Mouse (Mus musculus): ENCODE results near the gene Casc3. TPM values are rescaled to one million over a fixed set of nuclear protein-coding genes. Genes with fewer than 3 reads are reported as not detected.
"Not testable (repeated sequence)": the region's sequence is repeated elsewhere in the genome, so short reads cannot be mapped to it uniquely, and the experiment has no call there.

Casc3 gene
- total RNA-seq, 2 experiments from 2014 or later: 57.0 to 58.4 TPM

DNA sequence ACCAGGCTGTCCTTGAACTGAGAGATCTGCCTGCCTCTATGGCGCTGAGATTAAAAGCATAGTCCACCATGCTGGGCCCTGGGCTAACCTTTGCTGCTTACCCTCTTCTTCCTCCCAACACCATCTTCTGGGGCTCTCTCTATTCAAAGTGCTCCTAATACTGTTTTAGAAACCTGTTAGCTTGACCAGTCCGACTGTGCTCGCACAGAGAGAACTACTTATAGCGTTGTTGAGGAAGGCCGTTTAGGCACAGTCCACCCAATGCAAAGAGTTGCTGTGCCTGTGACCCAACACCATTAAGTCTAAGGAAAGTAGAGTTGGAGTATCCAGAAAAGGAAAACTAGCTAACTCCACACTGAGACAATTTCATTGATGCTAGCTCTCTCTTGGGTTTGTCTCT is 16.6 kb upstream of the Casc3 start:
- no peak for DNase-seq (ENCODE audit: low spot score in 2 of 2)

DNA sequence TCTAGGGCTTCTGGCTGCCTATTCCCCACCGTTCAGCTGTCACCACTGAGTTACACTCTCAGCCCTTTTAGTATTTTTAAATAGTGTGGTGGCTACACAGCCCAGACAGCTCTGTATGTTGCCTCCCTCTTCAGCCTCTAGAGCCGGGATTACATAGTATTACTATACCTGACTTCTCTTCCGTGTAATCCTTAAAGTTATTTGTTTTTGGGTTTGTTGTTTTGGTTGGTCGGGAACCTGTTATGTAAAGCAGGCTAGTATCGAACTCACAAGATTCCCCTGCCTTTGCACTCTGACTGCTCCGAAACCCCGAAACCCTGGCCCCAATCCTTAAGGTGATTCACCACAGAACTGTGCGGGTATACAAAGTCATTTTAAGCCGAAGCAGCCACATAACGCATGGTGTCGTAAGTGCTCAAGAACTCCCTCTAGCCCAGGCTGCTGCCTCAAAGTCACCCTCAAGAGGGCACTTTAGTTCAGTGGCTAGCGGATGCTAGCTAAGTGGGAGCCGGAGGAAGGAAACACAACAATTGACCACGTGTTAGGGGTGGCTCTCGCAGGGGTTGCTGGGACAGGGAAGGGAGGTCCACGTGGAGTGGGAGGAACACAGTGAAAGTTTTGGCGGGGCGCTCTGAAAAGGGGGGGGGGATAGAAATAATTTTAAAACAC is 16.0 kb upstream of the Casc3 start:
- DNase-seq (ENCODE audit: low spot score in 2 of 2): peak; percentile 81 to 86

DNA sequence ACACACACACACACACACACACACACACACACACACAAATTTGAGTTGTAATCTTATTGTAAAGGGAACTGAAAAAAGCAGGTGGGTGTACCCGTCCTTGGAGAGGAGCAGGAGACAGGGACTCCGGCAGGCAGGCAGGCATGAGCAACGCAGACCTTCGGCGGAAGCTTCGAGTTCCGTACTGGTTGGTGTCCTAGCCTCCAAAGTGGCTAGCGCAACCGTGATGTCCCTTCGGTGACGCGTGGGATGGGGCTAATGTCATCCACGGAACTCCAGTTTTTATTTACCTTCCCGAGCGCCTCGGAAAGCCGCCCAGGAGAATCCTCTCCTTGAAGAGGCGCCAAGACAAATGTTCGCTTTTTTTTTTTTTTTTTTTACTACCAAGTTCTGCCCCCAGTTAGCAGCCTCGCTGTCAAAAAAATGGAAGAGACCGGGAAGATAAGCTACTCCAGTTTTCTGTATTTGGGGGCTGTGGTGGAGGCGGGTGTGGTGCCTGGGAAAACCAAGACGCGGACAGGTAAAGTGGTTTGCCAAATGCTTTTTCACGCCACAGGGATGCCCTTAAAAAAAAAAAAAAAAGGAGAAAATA is 15.4 kb upstream of the Casc3 start:
- no peak for DNase-seq (ENCODE audit: low spot score in 2 of 2)

GRCm38 (mm10) chr11:98789824-98790223 is 14.9 kb upstream of the Casc3 start:
- DNase-seq (ENCODE audit: low spot score in 2 of 2): no peak

DNA sequence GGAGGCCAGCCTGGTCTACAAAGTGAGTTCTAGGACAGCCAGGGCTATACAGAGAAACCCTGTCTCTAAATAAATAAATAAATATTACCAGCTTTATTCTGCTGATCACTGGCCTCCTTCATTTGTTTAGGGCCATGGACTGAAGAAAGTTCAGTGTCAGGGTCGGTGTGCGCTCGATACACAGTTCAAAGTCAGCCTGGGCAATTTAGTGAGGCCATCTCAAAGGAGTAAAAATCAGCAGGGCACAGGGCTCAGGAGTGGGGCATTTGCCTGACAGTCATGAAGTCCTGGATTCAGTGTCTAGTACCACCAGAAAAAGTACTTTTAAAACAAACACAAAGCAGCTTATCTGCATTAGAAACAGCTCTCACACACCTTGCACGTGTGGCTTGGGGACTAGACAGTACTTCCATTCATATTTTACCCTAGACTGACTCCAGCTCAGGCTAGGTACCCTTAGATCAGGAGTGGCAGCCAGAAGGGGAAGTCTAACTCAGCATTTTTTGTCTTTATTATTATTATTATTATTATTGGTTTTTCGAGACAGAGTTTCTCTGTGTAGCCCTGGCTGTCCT is 14.0 kb upstream of the Casc3 start:
- no peak for DNase-seq (ENCODE audit: low spot score in 2 of 2)

GRCm38 (mm10) chr11:98791448-98791847 is 13.3 kb upstream of the Casc3 start:
- DNase-seq (ENCODE audit: low spot score in 2 of 2): no peak

GRCm38 (mm10) chr11:98792081-98792480 is 12.6 kb upstream of the Casc3 start:
- DNase-seq (ENCODE audit: low spot score in 2 of 2): no peak

- DNase-seq (ENCODE audit: low spot score in 2 of 2): peak in 1 of 2 experiments; percentile 67
Observed at GRCm38 (mm10) chr11:98794469-98795014, 10.2 kb upstream of the Casc3 start.

DNA sequence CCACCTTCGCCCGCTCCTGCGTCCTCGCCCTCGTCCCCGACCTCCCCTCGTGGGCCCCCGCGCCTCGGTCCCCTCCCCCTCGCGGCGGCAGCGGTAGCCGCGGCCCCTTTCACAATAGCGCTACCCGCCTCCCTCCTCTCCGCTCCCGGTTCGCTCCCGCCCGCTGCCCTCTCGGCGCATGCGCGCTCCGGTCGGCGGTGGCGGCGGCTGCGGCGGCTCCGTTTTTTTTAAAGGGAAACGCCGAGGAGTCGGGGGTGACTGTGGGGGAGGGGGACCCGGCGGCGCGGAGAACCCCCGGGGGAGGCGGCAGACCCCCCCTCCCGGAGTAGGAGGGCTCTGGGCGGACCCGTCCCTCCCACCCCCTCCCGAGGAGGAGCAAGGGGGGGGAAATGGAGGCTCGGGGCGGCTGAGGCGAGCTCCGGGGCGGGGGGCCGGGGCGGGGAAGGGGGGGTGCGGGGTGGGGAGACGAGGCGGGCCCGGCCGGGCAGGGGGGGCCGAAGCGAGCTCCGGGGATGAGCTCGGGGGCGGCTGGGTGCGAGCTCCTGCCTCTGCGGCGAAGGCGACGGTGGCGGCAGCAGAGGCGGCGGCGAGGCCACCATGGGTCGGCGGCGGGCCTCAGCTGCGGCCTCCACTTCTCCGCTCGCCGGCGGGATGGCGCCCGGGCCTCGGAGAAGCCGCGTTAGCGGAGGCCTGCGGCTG is 9.5 kb upstream of the Casc3 start, which contains the start of gene Msl1:
Msl1 (plus strand) TSS at position 502 of the 699 bp plus-strand sequence.
- peak; percentile 82 to 88 for DNase-seq (ENCODE audit: low spot score in 2 of 2)

DNA sequence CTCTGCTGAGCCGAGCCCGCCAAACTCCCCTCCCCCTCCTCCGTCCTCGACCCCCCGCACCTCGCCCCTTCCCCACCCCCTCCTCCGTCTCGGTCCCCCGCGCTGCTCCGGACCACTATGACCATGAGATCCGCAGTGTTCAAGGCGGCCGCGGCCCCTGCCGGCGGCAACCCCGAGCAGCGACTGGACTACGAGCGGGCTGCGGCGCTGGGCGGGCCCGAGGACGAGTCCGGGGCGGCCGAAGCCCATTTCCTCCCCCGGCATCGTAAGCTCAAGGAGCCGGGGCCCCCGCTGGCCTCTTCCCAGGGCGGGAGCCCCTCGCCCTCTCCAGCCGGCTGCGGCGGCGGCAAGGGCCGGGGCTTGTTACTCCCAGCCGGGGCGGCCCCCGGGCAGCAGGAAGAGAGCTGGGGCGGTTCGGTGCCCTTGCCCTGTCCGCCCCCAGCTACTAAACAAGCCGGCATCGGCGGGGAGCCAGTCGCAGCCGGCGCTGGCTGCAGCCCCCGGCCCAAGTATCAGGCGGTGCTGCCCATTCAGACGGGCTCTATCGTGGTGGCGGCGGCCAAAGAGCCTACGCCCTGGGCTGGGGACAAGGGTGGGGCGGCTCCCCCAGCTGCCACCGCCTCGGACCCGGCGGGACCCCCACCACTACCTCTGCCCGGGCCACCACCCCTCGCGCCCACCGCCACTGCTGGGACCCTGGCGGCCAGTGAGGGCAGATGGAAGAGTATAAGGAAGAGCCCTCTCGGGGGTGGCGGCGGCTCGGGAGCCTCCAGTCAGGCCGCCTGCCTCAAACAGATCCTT is 8.8 kb upstream of the Casc3 start:
- no peak for DNase-seq (ENCODE audit: low spot score in 2 of 2)

- peak; percentile 72 to 79 for DNase-seq (ENCODE audit: low spot score in 2 of 2)
Observed at GRCm38 (mm10) chr11:98796515-98797216, 8.0 kb upstream of the Casc3 start.

GRCm38 (mm10) chr11:98797306-98797705 is 7.4 kb upstream of the Casc3 start:
- DNase-seq (ENCODE audit: low spot score in 2 of 2): no peak

GRCm38 (mm10) chr11:98797909-98798308 is 6.8 kb upstream of the Casc3 start:
- DNase-seq (ENCODE audit: low spot score in 2 of 2): no peak

DNA sequence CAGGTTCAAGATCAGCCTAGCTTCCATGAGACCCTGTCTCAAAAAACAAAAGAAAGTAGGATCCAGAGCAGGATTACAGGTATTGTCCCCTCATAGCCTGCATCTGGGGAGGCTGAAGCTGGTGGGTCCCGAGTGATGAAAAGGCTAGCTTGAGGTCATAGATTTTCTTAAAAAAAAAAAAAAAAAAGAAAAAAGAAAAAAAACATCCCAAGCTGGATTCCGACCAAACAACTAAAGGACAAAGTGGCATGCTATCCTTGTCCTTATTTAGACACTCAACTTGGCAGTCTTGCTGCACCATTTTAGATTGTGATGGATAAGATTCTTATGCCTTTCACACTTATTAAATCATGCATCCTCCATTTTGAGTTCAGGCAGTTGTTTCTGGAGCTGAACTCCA is 3.7 kb downstream of the Casc3 start:
- no peak for DNase-seq (ENCODE audit: low spot score in 2 of 2)

DNA sequence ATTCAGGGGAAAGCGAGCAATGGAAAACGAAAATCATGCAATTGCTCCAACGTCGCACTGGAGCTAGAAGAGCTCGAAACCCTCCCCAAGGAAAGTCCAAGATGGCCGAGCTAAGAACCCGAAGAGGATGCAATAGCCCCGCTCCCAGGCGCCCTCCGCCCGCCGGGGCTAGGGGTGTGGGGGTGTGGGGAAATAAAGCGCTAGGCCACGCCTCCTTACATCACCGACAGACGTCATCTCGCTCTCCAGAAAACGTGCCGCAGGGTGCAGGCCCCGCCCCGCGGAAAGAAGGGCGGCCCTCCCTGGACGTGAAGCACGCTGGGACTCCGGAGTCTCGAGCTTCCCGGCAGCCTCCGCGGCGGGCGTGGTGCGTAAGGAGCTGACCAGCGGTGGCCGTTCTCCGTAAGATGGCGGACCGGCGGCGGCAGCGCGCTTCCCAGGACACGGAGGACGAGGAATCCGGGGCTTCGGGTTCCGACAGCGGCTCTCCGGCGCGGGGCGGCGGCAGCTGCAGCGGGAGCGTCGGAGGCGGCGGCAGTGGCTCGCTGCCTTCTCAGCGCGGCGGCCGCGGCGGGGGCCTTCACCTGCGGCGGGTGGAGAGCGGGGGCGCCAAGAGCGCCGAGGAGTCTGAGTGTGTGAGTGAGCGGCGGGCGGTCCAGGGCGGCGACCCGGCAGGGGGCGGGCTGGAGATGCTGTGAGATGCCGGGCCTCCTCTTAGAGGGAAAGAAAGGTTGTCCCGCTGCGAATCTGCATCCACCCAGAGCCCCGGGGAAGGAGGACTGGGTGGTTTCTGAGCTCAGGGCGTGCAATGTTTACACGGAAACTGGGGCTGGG is 5.0 kb downstream of the Casc3 start:
- DNase-seq (ENCODE audit: low spot score in 2 of 2): peak; percentile 99

DNA sequence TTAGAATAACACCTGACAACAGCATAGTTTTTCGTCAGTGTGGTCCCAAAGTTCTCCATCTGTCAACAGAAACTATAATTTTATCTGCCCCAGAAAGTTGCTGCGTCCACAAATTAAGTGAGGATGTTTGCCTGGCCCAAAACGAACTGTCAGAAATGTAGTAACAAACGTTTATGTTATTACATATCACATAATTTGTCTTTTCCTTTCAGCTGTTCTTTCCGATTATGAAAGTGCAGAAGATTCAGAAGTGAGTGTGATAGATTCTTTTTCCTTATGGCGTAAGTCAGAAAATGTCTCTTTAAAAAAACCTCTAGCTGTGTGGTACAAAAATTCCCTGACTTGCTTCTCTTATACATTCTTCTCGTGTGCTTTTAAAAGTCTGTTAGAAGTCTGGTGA is 6.0 kb downstream of the Casc3 start:
- no peak for DNase-seq (ENCODE audit: low spot score in 2 of 2)

DNA sequence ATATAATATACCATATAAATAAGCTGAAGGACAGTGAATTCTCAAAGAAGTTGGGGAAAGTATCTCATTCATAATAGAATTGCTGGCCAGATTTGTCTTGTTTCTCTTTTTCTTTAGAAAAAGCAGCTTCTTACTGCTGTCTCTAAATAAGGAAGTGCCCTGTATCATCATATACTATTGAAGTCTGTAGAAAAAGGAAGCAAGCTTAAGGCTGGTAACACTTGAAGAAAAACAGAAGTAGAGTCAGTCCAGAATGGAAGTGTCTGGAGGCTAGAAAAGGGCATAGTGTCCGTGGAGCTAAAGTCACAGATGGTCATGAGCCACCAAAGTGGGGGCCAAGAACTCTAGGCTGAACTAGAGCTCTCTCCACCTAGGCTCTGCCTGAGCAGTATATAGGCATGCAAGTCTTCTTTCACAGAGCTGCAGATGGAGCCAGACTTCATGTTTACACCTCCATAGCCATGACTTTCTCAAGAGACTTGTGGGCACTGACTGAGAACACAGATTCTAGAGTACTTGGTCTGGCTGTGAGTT is 12.1 kb downstream of the Casc3 start:
- DNase-seq (ENCODE audit: low spot score in 2 of 2): no peak

GRCm38 (mm10) chr11:98820968-98821367 is 16.3 kb downstream of the Casc3 start:
- no peak for DNase-seq (ENCODE audit: low spot score in 2 of 2)

DNA sequence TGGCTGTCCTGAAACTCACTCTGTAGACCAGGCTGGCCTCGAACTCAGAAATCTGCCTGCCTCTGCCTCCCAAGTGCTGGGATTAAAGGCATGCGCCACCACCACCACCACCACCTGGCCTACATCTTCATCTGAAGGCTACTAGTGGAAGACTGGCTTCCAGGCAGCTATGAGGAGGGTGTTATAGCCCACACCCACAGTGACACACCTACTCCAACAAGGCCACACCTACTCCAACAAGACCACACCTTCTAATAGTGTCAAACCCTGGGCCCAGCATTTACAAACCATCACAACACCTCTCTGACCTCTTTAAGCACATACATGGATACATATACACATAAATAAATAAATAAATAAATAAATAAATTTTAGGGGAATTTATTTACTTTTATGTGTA is 21.4 kb downstream of the Casc3 start:
- not testable (repeated sequence) for DNase-seq (ENCODE audit: low spot score in 2 of 2)

Measured in layer of hippocampus, adult 18-20 months (tissue).